Mouse (Mus musculus): ENCODE data around the gene Pde8b.

- TF ChIP-seq CTCF (IDR thresholded peaks at IDR 0.05; ENCODE audit: low read depth) (no peak), EP300 (optimal IDR thresholded peaks at IDR 0.05) (no peak)
Observed at GRCm38 (mm10) chr13:95126801-95127200, 123.3 kb downstream of the Pde8b start.

All from stomach, postnatal 0 days (tissue).